Mouse (Mus musculus): ENCODE results near the gene Spata17.

Gene Spata17

DNA sequence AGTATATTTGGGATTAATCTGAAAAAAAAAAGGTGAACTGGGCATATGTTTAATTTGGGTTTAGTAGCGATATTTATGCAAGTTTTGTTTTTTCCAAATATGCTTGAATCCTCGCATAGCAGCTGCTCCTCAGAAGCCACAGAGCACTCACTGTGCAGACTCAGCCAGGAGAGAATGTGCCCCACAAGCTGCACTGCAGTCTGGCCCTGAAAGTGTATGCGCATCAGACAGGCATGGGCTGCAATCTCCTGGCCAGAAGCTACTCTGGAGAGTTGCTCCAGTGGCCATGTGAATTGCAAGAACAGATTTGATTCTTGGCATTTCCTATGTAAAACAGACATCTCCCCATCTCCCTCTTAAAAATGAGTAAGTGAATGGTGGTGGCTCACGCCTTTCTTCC lies 82.9 kb downstream of the Spata17 start:
- no peak for TF ChIP-seq GATA4 (IDR thresholded peaks at IDR 0.05; ENCODE audit: insufficient replicate concordance, low read length)

DNA sequence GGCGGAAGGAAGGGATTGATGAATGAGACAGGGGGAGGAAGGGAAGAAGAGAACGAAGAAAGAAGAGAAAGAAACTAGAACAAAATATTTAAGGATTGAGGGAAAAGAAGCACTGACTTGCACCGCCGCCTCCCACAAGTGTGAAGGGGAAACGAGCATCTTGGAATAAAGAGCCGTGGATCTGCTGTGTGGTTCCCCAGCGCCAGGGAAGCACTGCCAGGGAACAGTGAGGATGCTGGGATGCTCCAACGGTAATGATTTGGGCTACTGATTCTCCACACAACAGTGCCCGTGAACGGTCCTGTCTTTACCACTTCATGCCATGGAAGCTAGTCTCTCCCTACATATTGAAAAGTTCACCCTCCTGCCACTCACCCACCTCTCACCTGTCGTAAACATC lies 89.5 kb downstream of the Spata17 start:
- no peak for TF ChIP-seq GATA4 (IDR thresholded peaks at IDR 0.05; ENCODE audit: insufficient replicate concordance, low read length)

DNA sequence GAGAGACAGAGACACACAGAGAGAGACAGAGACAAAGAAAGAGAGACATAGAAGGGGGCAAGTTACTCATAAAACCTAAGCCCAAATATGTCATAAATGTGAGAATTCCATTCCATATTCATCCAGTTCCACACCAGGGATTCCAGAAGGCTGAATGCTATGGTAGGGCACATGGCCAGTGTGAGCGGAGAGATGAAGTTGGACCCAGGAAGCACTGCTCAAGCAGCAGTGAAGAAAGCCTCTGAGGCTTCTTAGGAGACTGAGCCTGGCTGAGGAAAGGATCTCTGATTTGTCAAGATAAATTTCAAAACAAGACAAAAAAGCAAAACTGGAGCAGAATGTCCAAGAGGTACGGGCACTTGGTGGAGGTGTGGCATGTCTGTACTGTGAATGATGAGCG lies 90.3 kb downstream of the Spata17 start:
- TF ChIP-seq GATA4 (IDR thresholded peaks at IDR 0.05; ENCODE audit: insufficient replicate concordance, low read length): no peak

DNA sequence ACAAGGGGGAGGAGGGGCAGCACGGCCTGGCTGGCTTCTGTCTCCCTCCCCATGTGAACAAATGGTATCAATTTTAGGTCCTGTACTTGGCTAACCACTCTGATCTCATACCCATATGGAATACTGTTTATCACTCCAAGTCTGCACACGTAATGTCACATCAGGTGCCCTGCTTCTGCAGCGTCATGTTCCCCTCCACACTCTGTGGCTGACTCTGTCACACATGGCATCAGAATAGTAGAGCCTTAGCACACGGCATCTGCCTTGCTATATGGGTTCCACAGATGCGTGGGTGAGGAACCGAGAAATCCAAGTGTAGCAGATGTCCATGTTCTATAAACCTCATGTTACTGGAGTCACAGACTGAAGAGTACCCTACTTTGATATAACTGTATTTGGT lies 96.0 kb downstream of the Spata17 start:
- no peak for TF ChIP-seq GATA4 (IDR thresholded peaks at IDR 0.05; ENCODE audit: insufficient replicate concordance, low read length)

DNA sequence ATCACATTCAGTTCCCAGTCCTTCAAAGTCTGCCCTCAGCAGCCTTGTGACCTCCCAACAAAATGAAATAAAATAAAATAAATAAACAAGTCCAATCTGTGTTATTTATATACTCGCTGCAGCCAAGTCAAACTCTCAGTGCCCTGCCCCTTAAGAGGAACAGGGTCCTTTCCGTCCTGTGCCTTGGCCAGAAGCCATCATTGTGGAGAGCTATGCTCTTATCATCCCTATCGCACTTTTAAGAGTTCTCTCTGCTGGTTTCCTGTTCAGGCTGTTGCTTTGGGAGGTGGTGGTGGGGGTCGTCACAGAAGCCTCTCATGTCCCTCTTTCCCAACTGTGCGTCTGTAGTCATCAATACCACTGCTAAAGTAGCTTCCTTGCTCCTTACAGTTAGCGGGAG lies 97.2 kb downstream of the Spata17 start:
- TF ChIP-seq GATA4 (IDR thresholded peaks at IDR 0.05; ENCODE audit: insufficient replicate concordance, low read length): no peak

DNA sequence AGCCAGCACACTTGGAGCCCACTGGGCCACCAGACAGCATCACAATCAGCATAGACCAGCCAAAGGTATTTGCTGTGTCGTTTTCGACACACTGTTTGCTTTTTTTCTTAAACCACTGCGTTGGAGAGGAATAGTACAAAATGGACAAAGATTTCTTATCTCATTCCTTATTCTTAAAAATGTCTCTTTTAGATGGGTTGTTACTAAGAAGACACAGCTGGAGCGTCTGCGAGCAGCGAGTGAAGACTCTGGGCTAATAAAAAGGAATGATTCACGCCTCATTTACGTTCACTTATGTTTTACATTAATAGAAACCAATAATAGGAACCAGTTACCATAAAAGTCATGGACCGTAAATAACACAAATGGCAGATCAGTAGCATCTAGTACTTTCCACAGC lies 101.5 kb downstream of the Spata17 start:
- TF ChIP-seq GATA4 (IDR thresholded peaks at IDR 0.05; ENCODE audit: insufficient replicate concordance, low read length): no peak

DNA sequence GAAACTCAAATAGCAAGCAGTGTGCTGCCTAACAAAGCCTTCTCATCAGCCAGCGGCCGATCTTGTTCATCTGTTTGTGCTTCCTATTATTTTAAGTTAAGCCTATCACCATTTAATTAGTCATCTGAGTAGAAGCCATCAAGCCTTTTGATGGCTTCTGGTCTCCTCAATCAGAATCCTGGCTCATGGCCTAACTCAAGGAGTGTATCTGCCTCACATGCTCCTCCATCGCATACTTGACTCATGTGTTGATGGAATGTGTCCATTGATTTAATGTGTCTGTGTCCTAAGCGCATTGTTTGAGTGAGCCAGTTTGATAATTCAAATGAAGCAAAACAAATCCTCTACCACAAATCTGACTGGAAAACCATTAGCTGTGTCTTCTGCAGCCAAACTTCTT lies 113.1 kb downstream of the Spata17 start:
- TF ChIP-seq GATA4 (IDR thresholded peaks at IDR 0.05; ENCODE audit: insufficient replicate concordance, low read length): no peak

DNA sequence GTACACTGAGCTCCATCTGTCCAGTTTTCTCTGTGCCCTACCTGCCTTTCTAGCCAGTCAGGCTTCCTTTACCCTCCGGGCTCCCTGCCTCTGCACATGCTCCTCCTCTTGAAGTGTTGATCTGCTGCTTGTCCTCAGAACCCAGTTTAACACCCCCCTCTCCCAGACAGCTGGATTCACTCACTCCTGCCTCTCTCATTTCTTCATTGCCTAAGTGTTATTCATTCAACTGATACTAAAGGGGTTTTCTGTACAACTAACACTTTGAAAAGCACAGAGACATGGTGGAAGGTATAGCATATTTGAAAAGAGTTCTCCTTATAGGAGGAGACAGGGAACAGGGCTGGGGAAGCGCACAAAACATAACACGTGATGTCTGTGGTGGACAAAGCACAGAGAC lies 114.1 kb downstream of the Spata17 start:
- TF ChIP-seq GATA4 (IDR thresholded peaks at IDR 0.05; ENCODE audit: insufficient replicate concordance, low read length): no peak

DNA sequence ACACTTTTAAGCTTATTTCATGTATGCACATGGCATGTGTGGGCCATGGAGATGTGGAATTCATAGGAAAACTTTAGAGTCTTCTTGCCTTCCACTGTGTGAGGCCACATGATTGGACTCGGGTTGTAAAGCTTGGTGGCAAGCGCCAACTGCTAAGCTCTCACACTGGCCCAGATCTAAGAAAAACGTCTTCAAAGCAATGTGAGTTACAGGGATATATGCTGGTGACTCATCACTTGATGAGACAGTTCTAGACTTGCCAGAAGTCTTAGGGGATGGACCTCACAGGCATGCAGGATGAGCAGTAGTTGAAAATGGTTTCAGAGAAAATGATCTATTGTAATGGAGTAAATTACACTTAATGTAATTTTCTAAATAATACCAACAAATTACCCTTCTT lies 114.6 kb downstream of the Spata17 start:
- no peak for TF ChIP-seq GATA4 (IDR thresholded peaks at IDR 0.05; ENCODE audit: insufficient replicate concordance, low read length)

DNA sequence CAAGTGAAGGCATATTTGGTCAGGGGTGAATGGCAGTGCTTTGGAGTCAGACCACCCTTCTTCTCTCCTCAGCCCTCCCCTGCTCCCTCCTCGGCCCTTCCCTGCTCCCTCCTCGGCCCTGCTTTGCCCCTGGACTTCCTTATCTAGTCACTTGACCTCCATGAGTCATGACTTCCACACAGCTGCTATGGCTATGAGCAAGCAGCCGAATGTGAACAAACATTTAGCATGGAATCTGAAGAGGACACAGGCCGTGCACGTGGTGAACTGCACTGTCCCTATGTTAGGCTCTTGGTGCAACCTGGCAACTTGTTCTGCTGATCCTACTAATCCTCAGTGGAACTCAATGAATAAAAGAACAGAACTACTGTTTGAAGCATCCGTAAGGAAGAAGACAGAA lies 117.0 kb downstream of the Spata17 start:
- TF ChIP-seq GATA4 (IDR thresholded peaks at IDR 0.05; ENCODE audit: insufficient replicate concordance, low read length): no peak

DNA sequence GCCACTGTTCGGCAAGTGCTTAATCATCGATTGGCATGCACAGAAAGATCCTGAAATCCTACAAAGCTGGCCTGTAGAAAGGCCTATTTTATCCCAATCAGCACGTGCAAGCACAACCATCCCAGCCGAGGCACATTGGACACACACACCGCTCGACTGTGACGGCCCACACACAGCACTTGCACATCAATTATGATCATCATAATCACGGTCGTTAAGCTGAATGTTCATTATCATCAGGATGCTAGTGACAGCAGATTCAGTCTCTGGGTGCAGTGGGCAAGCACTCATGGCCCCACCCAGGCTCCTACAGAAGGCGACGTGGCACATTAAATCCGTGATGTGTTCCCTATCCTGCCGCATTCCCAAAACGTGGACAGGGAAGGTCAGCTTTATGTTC lies 122.7 kb downstream of the Spata17 start:
- TF ChIP-seq GATA4 (IDR thresholded peaks at IDR 0.05; ENCODE audit: insufficient replicate concordance, low read length): no peak

DNA sequence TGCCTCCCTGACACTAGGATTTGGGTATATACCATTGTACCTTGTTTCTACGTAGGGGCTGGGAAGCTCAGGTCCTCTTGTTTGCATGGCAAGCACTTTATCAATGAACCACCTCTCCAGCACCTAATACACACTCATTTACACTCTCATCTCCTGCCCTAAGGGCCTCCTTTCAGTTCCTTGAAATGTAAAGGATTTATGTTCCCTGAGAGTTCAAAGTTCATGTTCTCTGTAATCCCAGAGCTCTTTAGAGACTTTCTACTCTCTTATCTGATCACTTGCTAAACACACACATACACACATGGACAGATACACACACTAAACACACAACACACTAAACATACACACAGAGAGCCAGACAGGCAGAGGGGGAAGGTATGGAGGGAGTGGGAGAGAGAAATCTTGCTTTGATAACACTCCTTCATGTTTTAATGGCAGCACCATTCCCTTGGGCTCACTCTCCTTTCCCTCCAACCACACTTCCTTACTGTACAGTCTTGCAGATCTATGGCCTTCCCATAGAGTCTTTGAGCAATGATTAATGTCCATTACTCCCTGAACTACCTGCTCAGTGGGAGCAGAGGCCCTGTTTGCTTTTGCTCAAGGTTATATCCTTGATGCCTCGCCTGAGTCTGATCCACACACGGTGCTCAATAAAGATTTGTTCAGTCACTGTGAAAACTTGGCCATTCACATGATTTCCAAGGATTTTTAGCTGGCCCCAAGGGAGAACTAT lies 126.4 kb downstream of the Spata17 start:
- TF ChIP-seq GATA4 (IDR thresholded peaks at IDR 0.05; ENCODE audit: insufficient replicate concordance, low read length): no peak

DNA sequence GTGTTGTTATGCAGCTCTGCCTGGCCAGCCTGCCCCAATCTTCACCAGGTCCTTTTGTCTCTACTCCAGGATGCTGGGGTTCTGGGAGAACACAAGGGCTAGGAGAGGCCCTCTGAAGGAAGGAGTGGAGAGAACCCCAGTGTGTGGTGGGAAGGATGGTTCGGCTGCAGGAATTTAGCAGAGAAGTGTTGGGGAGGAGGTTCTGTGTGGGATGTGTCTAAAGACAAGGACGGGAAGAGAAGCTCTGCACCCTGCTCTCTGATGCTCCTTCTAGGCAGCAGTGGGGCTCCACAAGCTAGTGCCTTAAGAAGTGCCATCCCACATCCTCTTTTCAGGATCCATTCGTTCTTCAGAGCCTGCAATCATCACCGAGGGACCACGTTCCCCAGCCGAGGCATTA lies 129.2 kb downstream of the Spata17 start:
- no peak for TF ChIP-seq GATA4 (IDR thresholded peaks at IDR 0.05; ENCODE audit: insufficient replicate concordance, low read length)

DNA sequence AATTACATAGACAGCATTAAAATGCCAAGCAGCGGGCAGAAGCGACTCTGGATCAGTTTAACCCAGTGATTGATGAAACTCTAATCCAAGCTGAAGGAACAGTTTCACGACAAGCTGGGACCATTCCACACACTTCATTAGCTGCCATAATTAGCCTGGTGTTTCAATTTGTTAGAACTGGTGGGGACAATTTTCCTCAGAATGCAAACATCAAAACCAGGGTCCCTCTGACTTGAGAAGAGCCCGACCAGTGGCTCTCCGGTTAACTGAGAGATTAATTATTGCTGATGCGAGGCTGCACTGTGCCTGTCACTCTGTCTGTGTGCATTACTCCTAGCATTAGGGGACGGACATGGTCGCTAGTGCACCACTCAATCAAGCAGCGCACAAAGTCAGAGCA lies 137.9 kb downstream of the Spata17 start:
- no peak for TF ChIP-seq GATA4 (IDR thresholded peaks at IDR 0.05; ENCODE audit: insufficient replicate concordance, low read length)

DNA sequence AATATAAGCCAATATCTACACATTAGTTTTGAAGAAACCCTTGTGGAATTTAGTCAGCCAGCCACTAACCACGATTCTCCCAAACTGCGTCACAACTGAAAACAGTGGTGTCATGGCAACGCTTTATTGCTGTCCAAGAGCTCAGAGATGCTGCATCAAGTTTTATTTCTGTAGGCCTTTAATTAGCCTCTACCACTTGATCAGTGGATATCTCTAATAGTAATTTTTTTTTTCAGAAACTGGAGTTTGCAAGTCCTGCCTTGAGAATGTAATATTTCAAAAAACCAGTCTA lies 138.3 kb downstream of the Spata17 start:
- TF ChIP-seq GATA4 (IDR thresholded peaks at IDR 0.05; ENCODE audit: insufficient replicate concordance, low read length): no peak

DNA sequence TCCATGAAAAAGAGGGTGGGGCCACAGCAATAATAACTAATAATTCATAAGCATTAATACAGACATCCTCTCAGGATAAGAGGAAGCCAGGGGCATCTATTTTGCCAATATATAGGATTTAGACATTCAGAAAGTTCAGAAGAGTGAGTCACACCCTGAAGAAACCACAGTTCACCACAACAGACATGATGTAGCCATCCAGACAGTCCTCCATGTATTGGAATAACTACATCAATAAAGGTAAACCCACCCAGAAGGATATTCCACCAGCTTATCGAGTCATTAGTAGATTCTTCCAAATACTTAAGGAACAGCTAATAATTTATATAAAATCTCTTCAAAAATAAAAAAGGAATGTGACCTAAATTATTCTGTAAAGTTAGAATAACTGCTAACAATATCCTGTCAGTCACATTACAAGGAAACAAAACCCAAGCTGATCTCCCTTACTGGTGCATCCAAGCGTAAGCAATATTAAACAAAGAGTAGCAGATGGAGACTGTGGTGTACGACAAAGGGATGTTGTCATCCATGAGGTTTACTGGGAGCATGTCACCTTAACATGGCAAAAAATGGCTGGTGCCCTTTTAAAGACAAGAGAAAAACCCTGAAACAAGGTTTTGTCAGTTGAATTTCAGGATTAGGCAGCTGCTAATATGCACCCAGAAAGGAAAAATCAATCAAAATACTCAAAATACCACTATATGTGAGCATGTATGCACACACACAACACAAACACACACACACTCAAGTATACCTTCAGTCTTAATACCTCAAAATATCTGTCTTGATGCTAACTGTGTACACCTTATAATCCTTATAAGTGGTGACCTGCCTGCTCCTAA lies 138.8 kb downstream of the Spata17 start:
- TF ChIP-seq GATA4 (IDR thresholded peaks at IDR 0.05; ENCODE audit: insufficient replicate concordance, low read length): no peak

DNA sequence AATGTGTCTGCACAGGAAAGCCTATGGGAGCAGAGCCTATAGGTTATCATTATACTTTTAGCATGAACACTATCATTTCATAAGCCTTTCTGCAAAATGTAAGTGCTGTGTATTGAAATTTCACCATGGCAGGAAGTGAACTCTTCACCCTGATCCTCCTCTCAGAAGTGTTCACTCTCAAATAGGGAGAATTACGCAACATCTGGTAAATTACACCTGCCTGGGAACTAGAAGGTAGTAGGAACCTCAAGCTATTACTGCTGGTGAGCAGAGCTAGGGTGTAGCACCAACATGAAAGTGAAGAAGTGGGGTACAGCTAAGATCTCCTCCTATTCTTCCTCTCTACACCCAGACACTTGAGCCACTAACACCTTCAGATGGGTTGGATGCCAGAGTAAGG lies 155.4 kb downstream of the Spata17 start:
- no peak for TF ChIP-seq GATA4 (IDR thresholded peaks at IDR 0.05; ENCODE audit: insufficient replicate concordance, low read length)
